Mouse (Mus musculus): ENCODE data around the gene Arsj.

The Arsj gene

DNA sequence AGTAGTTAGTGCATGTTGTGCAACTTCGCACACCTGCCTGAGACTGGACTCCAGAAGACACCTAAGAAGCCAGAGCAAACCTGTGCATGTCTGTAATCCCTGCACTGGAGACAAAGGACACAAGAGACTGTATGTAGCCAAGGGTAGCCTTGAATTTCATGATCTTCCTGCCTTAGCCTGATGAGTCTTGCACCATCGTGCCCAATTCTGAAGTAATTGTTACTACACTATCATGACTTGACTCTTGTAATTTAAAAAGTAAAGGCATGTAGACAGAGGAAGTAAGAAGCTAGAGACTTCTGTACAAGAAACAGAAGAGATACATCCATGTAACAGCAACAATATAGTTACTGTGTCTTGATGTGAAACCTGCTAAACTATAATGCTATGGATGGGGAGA, 40.7 kb downstream of the Arsj start:
- DNase-seq: no peak

DNA sequence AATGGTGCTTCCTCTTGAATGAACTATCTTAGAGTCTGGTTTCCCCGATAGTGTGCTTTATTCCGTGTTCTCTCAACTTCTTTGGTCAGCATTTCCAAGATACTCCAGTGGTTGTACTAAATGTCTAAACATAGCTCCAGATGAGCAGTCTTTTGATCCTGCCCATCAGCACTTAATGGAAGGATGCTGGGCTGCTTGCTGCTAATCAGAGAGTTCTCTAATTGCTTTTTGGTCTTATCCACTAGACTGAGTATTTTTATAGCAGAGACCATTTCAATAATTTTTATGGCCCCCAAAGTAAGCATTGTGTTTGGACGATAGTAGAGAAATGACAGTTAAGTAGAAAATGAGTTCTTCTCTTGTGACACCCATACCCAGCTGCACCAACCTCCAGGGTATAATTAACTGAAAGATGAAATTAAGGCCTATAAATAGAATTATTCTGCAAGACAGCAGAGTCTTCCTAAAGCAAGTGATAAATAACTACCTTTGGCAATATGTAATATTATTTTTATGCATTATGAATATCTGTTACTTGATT, 67.1 kb downstream of the Arsj start:
- DNase-seq: no peak

DNA sequence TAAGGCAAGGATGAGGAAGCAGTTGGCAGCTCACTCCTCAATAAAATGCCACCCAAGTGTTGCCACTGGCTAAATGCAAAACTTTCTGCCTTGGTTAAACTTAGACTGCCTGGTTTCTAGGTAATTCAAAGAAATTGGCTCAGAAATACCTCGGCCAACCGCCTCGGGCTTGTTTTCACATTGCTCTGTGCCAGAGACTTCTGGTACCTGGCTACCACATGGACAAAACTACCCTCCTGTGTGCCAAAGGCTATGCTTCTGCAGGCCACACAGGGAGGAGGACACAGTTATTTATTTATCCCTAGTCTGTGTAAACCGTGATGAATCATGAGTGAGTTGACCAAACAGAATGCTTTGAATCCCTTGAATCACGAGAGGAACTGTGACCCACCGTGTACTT, 75.8 kb downstream of the Arsj start:
- no peak for DNase-seq

DNA sequence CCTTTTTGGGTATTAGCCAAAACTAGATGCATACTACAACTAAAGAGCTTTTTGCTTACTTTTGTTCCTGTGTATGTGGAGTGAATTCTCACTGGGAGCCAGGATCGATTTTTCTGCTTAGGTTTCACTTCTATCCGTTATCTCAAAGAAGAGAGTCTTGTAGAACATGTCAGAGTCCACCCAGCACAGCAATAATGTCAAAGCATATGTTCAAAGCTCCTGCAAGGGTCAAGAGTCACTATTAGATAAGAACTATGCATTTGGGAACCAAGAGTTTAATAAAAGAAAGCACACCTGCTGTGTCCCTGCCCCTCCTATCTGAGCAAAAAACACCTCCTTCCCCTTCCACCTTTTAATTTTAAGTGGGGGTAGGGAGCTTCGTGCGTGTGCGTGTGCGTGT, 85.6 kb downstream of the Arsj start:
- no peak for DNase-seq

DNA sequence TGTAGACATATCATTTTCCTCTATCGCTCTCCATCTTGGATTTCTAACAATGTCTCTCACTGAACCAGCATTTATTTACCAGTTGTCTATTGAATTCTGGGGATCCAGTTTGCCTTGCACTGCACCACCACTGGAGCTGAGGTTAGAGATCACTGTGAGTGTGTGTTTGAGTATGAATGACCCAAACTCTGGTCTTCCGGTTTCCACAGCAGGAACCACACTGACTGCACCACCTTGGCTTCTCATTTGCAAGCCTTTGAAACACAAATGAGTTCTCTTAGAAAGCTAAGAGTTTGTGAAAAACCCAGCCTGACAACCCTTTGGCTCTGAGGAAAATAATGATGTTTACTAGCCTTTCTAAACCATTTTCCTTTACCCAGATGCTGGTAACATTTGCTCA, 86.0 kb downstream of the Arsj start:
- DNase-seq: no peak

DNA sequence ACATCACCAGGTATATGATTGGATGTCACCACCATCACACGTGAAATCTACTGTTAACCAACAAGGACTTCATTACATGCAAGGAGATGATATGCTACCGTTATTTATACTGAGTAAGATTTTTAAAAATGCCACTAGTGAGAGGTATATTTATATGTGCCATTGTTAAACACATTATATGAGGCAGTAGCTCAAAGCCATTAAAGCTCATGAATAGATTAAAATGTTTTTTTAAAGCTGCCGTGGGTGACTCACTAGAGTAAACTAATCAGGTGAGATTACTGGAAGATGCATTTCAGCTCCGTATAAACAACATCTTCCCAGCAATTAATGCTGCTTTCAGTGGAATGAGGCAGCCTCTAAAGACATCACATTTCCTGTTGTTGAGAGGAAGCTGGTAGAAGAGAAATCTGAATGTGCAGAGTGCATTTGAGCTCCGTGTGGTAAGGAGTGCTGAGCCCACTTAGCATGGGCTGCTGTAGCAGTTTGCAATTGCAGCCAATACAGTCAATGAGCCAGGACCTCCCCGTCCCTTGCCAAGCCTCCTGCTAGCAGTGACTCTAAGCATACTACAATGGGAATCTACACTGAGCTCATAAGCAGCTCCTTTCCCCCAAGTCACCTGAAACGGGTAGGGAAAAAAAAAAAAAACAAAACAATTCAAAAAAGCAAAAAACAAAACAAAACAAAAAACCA, 92.5 kb downstream of the Arsj start:
- DNase-seq: no peak

DNA sequence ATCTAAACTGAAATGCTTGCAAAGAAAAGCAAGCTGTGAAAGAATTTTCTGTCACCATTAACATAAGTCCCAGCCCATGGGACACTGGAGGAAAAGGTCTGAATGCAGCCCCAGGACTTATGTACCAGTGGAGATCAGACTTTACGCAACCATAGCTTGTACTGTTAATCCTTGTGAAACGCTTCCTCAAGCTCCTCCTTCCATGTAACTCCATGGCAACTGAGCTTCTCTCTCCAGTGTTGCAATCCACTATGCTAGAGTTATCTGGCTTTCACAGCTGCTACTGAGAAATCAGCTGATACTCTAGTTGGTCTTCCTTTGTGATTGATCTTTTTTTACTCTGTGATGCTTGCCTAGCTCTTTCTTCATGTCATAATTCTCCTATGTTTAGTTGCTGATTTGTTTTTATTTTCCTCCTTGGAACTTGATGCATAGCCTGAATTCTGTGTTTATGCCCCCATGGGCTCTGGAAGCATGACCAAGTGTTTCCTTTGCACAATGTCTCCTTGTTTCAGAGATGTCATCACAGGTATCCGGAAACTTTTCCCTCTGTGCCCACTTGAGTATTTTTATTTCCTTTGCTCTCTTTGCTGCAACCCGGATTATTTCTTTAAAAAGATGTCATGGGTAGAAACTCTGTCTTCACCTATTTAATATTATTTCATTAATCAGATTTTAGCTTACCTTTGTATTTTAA, 99.8 kb downstream of the Arsj start:
- DNase-seq: no peak

DNA sequence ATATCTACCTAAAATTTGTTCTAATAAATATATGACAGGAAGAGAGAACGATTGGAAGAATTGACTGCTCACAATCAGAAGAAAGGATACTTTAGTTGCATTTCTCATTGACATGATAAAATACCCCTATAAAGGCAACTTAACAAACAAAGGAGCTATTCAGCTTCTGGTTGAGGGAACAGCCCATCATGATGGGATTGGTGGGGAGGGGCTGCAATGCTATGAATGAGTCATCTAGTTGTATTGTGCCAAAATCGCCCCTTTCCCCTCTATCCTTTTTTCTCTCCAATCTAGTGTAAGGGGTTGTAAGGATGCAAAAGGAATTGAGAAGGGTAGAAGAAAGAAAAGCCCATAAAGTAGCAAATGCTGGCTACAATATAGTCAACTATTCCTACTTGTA, 100.8 kb downstream of the Arsj start:
- no peak for DNase-seq

Measured in cerebellum, adult 9-11 months (tissue).